Mouse (Mus musculus) gastrocnemius, postnatal 4 days (tissue): Measurements from ENCODE around the gene Nol12. TPM values are rescaled to one million over a fixed set of nuclear protein-coding genes. Genes with fewer than 3 reads are reported as not detected.

ENCODE experiments used
- DNase-seq, 2 experiments: peaks; one replicate each; pipeline ENCODE4 v3.0.0; 2021 to 2022; ENCODE audit warnings: low spot score in 2 of 2, mixed read lengths in 2 of 2
- total RNA-seq, 2 experiments: library from RNA; stranded (reverse); gene quantifications; 2 replicates each; pipeline ENCODE4 v1.2.3; 2021

The Nol12 gene
- total RNA-seq, 2 experiments from 2014 or later, result 34.4 to 38.6 TPM

DNA sequence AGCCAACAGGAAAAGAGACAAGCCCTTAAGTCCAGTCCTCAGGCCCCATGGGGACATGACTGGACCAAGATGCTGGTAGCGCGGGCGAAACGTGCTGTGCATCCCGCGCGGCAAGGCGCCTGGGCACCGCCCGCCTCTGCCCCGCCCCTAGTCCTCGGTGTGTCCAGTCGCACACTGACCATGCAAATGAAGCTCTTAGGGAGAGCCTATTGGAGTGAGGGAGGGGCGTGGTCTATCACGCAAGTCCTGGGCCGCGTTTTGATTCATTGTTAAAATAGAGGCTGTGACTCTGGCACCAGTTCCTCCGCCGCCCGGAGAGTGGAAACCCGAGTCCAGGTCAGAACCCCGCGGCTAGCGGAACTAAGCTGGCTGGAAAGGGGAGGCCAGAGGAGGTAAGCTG lies 12.9 kb downstream of the Nol12 start, which contains the start of gene Triobp:
Gene Triobp (plus strand): TSS at position 68 of the 400 bp plus-strand sequence.
- peak; percentile 72 to 87 for DNase-seq

DNA sequence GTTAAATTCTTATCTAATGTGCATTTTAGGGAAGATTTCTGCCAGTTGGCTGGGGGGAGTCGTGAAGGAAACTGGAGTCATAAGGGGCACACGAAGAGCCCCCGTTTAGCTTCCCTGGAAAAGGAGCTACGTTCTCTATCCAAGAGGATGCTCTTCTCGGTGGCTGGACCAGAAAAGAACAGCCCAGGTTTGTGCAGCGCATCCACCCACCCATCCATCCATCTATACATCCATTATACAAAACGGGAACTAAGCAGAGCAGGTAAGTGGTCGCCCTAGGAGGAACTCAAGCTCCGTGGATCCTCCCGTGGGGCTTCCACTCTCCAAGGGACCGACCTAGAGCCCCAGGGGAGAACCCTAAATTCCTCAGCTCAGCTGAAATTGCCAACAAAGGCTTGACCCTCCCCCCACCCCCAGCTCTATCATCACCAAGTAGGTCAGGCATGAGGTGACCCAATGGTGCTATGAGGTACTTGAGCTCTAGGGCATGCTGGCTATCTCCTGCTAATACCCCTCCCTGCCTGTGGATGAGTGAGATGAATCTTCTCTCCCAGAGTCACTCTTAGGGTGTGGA lies 13.5 kb downstream of the Nol12 start:
- no peak for DNase-seq

DNA sequence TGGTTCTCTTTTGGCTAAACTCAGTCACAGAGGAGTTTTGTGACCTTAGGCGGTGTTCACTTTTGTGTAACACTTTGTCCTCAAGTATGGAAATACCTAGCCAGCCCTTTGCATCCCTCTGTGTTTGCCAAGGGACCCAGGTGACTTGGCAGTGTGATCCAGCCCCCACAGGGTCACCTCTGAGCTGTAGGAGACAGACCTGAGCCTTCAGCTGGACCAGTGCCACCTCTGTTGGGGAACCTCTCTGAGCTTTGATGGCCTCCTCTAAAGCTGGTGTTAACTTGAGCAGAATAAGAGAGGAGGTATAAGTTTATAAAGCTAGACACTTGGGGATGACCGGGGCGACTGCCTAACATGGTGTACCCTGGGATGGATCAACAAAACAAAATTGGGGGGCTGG lies 14.2 kb downstream of the Nol12 start:
- DNase-seq, result no peak

DNA sequence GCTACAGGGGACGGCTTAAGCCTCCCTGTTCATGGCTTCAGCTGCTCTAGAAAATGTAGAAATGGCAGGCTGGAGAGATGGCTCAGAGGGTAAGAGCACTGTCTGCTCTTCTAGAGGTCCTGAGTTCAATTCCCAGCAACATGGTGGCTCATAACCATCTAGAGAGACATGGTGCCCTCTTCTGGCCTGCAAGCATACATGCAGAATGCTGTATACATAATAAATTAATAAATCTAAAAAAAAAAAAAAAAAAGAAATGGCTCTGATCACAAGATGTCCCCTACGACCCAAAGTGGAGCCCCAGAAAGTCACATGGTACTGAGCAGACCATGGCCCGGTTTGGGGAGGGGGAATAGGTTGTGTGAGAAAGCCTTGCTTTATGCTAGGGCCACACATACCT lies 20.9 kb downstream of the Nol12 start:
- DNase-seq, result no peak

DNA sequence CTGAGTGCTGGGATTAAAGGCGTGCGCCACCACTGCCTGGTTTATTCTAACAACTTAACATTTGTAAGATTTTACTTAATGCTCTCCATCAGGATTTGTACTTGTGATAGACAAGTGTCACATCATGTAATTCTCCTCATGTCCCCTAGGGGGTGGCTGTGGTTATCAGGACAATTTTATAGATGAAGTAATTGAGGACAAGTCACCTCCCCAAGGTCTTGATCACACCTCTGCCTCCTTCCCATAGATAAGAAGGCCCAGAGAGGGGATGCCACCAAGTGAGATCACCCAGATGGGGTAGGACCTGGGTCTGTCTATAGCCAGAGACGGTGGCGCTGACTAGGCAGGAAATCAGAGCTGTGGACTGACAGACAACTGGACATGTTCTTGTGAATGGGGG lies 21.6 kb downstream of the Nol12 start:
- DNase-seq, result no peak

DNA sequence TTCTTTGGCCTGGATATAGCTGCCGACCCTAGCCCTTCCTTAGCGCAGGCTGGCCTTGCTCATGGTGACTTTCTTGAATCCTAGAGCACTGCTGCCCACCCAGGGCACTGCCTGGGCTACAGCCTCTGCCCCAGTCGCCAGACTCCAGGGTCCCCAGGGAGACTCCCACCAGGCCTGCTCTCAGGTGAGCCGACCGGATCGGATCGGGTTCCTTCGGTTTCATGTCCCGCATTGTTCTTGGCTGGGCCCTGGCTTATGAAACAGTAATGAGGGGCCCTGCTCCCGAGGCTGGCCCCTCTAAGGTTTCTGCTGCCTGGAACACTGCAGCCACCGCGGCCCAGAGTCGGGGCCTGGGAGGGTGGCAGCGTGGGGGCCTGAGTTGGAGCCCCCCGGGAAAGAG lies 22.3 kb downstream of the Nol12 start:
- no peak for DNase-seq

DNA sequence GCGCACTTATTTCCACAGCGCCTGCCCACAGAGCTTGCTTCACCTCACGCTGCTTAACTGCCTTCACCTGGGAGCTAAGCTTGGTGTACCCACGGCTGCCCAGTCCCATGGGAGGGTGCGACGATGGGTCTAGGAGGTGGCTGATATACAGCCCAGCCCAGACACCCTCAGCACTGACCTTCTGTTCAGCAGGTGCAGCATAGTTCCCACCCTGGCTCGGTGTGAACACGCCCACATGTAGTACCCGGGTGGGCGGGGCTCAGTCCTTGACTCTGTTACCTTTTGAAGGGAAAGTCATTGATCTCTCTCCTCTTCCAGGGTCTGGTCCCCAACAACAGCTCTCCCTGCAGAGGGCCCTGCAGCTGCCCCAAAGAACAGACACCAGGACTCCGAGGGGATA lies 24.8 kb downstream of the Nol12 start:
- no peak for DNase-seq

DNA sequence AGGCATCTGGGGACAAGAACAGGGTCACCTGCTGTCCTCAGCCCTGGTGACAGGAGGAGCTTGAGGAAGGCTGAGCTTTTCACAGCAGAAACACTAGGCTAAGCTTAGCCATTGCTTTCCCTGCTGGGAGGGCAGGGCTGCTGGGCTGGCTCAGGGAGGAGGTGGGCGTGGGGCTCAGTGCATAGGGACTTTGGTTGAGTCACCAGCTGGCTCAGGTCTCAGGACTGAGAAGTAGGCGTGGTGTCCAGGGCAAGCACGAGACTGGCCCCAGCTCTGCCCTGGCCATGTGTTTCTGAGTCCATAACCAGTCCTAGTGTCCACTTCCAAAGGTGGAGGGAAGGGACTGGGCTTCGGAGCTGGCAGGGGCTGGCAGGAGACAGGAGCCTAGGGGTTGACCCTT lies 25.4 kb downstream of the Nol12 start:
- DNase-seq, result peak in 1 of 2 experiments; percentile 79

DNA sequence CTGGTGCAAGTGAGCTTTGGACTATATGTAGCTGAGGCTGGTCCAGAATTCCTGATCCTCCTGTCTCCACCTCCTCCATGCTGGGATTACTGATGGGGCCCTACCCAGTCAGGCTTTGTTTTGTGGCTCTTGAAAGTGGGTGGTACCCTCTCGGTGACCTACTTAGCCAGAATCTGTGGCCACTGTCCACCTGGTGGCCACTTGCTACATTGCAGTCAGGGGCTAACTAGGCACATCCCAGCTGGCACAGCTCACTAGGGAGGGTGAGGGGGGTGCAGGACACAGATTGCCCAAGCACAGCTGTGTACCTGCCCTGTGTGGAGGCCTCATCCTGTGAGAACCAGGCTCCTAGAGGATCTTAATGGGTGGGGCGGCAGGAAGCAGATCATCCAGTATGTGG lies 28.2 kb downstream of the Nol12 start:
- DNase-seq, result peak; percentile 60 to 74

DNA sequence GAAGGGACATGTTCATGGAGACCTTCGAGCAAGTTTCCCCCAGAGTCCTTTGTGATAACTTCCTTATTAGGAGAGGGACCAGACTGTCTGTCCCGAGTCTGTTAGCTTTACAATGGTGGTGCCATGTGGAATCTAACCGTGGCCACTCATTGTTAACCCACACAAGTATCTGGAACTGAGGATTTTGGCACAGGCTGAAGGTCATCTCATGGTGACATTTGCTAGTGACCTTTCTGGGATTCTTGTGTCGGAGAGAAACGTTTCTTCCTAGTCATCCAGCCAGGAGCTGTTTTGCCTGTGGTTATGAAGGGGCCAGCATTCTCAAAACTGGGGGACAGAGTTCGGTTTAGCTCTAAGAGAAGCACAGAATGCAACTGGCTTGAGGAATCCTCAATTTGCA lies 36.9 kb downstream of the Nol12 start:
- no peak for DNase-seq

DNA sequence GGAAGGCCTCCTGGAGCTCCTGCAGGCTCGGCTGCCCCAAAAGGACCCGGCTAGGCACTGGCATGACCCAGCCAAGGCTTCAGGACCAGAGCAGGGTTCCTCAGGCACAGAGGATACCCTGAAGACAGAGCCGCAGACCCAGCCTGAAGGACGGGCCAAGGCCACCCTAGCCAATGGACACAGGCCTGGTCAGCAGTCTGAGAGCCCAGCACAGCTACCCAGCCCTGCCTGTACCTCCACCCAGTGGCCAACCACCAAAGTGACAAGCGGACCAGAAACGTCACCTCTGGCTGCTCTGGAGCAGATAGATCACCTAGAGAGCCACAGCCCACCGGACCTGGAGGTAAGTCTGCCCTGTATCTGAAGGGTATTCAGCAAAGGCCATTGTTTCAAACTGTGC lies 39.2 kb downstream of the Nol12 start:
- DNase-seq, result no peak

DNA sequence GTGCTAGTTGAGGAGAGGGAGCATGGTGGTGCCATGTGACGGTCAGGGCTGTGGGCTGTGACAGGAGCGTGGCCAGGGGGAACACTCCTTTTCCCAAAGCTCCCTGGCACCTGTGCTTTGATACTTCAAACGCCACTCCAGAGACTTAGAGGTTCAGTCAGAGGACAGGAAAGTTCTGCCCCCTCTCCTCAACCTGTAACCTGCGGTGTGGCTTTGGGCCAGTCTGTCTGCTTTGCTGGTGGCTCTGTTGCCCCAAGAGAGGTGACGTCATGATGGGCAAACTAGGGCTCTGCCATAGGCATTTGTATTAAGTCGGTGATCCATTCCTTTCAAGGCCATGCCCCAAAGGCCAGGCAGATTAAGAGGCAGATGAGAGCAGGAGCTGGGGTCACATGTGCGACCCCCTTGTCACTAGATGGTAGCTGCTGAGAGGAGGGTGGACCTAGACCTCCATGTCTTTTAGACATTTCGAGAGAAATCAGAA lies 43.0 kb downstream of the Nol12 start:
- DNase-seq, result no peak

DNA sequence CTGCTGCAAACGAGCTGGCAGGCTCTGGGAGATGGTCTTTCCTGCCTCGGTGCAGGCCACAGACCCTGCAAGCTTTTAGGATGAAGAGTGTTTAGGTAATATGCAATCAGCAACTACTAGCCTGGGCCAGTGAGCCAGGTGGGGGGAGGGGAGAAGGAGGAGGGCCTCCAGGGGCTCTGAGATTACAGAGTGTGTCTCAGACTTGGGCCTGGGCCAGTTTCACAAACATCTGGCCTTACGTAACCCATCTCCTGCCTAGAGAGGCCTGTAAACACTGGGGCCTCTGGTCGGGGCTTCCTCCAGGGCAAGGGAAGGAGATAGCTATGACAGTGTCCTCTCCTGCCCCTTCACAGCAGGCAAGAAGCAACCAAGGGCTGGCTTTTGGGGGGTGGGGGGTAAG lies 44.1 kb downstream of the Nol12 start:
- DNase-seq, result peak; percentile 78 to 92

DNA sequence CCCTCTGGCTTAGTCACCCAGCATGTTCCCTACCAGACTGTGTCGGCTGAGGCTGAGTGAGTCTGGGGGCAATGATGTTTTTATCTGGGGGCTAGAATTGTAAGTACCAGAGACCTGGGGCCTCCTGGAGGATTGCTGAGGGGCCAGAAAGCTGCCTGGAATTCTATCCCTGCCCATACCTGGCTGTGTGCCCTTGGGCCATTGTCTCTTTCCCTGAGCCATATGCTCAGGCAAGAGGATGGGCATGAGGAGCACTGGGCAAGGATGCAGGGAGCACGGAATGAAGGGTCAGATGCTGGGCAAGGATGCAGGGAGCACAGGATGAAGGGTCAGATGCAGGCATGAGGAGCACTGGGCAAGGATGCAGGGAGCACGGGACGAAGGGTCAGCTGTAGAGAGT lies 45.4 kb downstream of the Nol12 start:
- no peak for DNase-seq

DNA sequence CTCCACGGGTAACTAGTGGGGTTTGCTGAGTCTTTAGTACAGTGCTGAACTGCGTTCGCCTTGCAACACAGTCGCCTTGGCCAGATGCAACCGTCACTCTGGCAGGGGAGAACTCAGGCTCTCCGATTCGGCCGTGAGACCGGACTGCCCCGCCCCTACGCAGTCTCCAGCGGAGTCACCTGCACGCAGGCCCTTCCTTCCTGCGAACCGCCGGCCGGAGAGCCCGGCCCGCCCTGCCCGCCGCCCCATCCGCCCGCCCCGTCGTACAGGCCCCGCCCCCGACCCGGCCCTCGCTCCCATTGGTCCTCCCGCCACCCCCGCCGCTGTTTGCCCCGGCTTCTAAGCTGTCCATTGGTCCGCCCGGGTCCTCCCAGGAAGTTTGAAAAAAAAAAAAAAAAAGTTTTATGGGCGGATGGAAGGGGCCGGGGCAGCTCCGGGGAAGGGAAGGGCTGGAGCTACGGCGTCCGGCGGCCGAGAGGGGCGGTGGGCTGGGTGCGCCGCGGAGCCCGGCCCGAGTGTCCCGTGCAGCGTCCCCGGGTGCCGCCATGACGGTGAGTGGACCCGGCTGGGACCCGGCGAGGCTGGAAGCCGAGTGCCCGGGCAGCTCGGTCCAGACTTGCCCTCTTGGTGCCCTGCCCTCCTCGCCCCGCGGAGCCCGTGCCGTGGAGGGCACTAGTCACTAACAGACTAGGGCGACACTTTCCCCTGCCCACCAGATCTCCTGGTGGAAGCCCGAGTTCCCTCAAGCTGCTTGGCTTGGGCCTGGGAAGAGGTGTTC lies 48.1 kb downstream of the Nol12 start:
- peak; percentile 87 to 91 for DNase-seq

DNA sequence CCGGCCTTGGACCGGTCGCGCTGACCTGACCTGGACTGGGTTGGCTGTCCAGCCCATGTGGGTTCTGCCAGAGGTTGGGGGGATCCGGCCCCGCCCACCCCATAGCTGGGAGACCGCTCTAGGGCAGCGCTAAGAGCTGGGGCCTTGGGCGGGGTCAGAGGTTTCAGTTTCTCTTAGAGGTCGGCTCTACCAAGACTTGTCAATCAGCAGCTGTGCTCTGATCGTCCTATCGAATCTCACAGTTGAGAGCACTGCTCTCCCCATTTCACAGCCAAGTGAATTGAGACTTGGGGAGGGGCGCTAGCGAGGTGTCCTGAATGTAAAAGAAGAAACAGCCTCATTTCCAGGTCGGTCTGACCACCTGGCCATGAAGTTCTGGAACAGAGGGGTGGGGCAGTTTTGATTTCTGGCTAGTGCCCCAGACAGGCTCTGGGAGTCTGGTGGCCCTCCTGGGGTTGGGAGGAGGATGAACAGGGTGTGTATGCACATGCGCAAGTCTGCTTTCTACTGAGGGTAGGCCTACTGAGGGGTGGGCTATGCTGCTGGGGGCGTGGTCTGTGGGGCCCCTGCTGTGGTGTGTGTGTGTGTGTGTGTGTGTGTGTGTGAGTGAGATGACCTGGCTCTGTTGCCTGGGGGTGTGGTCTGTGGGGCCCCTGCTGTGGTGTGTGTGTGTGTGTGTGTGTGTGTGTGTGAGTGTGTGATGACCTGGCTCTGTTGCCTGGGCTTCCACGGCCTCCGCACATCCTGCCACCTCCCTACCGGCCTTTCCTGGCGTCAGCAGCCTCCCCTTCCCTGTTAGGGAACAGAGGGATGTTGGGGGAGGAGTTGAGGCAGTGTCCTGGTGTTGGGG lies 48.9 kb downstream of the Nol12 start:
- DNase-seq, result peak in 1 of 2 experiments; percentile 75

DNA sequence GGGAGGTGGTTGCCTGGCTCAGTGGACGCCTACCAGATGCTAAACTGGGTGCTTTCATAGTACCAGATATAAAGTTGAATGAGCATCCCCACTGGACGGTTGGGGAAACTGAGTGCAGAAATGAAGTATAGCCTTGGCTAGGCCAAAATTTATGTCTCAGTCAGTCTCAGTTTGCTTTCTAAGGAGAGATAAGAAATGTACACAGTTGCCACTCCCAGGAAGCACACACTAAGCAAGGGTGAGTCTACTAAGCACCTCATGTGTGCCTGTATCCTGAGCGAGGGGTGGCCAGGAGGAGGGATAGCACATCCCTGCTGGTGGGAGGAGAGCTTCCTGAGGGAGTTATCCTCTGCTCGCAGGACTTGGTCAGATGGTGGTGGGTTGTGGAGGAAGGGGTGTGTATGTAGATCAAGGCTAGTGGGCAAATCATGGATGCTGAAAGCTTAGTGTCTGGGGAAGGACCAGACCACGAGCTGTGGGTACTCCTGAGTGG lies 49.6 kb downstream of the Nol12 start:
- no peak for DNase-seq

DNA sequence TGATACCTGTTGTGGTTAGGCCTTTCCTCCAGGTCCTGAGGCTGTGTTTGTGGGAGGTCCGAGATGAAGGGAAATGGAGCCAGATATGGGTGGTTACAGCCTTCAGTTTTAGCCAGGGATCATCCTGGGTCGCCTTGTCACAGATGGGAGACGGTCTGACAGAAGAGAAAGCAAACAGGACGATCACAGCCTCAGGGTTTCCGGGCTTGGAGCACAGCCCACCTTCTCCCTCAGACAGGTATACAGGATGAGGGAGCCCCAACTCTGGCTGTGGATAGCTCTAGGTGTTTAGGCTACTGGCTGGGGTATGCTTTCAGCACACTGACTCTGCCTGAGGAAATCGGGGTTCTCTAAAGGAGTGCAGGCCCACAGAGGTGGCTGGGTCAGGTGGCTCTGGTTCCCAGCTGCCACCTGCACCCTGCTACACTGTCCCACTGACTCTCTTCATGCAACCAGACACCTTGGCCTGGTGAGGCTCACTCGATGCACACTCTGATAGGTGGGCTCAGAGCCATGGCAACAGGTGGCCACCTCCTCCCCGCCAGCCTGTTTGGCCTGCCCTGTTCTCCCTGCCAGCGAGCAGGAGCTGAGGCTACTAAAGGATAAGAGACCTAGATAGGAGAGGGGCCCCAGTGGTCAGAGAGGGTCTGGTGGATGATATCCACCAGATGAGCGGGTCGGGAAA lies 51.9 kb downstream of the Nol12 start:
- DNase-seq, result no peak

DNA sequence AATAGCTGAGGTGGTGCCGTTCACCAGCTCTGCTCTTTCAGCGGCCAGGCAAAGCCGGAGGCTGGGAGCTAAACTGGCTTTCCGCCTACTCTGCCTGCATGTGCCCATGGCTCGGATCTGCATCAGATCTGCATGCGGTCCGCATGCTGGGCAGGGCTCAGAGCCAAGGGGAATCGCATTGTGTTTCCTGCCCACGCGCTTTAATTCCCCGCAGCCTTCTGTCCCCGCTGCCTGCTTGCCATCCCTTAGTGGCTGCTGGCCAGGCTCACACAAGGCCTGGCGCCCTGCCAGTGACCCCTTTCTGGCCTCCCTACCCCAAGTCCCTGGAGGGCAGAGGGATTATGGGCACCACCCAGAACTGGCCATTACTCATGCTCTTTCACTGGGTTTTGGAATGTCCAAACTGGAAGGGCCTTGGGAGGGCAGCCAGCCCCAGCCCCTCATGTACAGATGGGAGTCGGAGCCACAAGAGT lies 53.8 kb downstream of the Nol12 start:
- DNase-seq, result peak; percentile 59 to 65

DNA sequence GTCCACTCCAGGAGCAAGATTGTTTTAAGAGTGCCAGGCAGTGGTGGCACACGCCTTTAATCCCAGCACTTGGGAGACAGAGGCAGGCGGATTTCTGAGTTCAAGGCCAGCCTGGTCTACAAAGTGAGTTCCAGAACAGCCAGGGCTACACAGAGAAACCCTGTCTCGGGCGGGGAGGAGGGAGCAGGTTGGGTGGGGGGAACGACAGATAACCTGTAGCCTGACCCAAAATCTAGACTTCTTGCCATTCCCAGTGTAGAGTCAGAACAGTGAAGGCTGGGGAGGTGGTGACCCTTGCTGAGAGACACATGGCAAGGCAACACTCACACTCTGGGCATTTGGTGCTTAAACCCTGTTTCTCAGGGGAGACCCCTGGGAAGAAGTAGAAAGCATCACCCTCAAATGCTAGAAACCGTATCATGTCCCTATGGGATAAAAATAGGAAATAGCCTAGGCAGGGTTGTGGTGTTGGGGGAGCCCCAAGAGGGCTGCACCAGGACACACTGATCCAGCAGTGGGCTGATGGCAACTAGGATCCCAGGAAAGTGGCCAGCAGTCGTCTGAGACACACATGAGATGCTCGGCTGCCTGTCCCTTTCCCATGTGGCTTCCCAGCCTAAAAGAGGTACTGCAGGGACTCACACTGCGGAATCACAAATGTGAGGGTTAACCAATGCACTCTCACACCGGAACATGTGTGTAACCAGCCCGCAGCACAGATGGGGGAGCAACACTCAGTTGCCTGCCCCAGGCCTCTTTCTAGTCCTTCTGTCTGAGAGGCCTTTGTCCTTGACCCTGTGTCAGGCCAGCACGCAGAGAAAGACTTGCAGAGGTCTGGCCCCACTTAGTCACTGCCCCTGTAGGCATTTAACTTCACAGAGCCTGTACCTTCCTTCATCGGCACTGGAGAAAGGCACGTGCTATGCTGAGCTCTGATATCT lies 54.7 kb downstream of the Nol12 start:
- no peak for DNase-seq
